Mouse (Mus musculus): ENCODE measurements around the gene Itgb2.

Itgb2 gene

GRCm38 (mm10) chr10:77516379-77516951, 13.6 kb upstream of the Itgb2 start:
- peak; percentile 44 for DNase-seq (ENCODE audit: low spot score)

- DNase-seq (ENCODE audit: low spot score) = peak; percentile 87
Measured at GRCm38 (mm10) chr10:77517066-77517620, 12.9 kb upstream of the Itgb2 start.

DNA sequence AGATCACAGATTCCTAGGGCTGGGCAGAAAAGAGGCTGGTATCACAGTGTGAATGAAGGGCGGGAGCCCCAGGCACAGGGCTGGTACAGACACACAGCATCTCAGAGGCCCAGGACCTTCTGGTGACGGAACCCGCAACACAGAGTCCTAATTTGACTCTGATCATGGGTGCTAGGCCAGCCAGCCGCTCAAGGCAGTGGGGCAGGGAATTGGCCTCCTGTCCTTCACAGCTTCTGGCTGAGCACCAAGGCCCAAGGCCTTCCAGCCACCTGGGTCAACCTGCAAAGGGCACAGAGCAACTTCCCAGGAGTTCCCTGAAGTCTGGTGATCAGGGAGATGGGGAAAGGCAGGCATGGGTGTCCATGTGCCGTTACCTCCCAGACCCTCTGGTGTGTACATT, 12.3 kb upstream of the Itgb2 start:
- DNase-seq (ENCODE audit: low spot score) = no peak

DNA sequence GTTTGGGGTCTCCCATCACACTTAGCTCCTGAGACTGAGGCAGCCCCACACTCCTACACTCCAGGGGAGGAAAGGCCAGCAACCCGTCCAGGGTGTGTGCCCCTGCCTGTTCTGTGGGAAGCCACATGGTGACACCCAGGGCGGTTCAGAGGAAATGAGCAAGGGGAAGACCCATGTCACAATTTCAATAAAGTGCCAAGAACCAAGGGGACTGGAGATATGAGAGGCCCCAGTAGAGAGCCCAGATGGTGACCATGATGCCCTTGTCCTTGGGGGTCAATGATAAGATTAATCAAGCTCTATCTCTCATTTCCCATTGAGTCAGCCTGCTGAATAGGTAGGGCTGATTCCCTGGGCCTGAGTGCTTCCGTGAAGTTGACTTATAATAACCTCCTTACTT, 10.9 kb upstream of the Itgb2 start:
- DNase-seq (ENCODE audit: low spot score) = no peak

DNA sequence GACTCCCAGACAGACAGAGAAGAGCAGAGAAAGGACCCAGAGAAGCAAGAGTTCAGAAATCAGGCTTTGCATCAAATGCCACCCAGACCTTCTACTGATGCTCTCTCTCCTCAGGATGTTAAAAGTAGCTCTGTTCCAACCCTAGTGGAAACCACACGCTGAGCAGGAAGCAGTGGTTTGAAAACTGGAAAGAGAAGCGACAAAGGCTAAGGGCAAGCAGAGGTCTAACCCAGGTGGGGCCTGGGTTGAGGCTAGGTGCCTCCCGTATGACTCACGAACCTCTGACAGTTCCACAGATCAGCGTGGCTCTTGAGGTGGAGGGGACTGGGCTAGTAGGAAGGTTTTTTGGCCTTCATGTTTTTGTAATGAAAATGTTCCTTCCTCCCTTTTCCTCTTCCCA, 9.6 kb upstream of the Itgb2 start:
- DNase-seq (ENCODE audit: low spot score) = no peak

GRCm38 (mm10) chr10:77522021-77522731, 7.9 kb upstream of the Itgb2 start:
- DNase-seq (ENCODE audit: low spot score) = no peak

GRCm38 (mm10) chr10:77522746-77523145, 7.3 kb upstream of the Itgb2 start:
- DNase-seq (ENCODE audit: low spot score) = no peak

- no peak for DNase-seq (ENCODE audit: low spot score)
Measured at GRCm38 (mm10) chr10:77523321-77523720, 6.7 kb upstream of the Itgb2 start.

GRCm38 (mm10) chr10:77526488-77526887, 3.6 kb upstream of the Itgb2 start:
- DNase-seq (ENCODE audit: low spot score) = no peak

- no peak for DNase-seq (ENCODE audit: low spot score)
Measured at GRCm38 (mm10) chr10:77528634-77529033, 1.4 kb upstream of the Itgb2 start.

- no peak for DNase-seq (ENCODE audit: low spot score)
Measured at GRCm38 (mm10) chr10:77531026-77532019, 1.3 kb downstream of the Itgb2 start.

- no peak for DNase-seq (ENCODE audit: low spot score)
Measured at GRCm38 (mm10) chr10:77532020-77532413, 2.0 kb downstream of the Itgb2 start.

- DNase-seq (ENCODE audit: low spot score) = no peak
Measured at GRCm38 (mm10) chr10:77536727-77537126, 6.7 kb downstream of the Itgb2 start.

GRCm38 (mm10) chr10:77537215-77538209, 7.5 kb downstream of the Itgb2 start:
- no peak for DNase-seq (ENCODE audit: low spot score)

DNA sequence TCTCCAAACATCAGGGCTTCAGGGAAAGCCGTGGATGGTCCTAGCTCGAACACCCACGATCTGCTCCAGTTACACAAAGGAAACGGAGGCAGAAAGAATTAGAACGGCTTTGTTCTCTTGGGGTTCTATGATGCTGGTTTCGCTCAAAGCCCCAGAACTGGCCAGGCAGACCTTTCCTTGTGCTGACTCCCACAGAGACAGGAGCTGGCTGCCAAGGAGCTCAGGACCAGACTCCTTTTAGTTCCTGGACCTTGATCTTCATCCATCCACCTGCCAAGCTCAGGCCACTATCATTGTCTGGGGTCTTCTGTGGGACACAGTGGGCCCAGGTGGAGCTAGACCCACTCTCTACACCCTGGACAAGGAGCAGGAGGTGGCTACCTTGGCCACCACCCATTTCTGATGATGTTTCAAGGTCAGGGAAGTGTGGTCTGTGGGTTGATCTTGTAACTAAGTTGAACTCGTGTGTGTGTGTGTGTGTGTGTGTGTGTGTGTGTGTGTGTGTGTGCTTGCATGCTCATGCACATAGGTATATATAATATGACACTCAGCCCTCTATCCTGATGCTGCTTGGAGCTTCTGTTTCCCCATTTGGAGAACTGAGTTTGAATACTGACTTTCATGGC, 9.4 kb downstream of the Itgb2 start:
- no peak for DNase-seq (ENCODE audit: low spot score)

- no peak for DNase-seq (ENCODE audit: low spot score)
Measured at GRCm38 (mm10) chr10:77540576-77541102, 10.6 kb downstream of the Itgb2 start.

GRCm38 (mm10) chr10:77541864-77542666, 12.0 kb downstream of the Itgb2 start:
- DNase-seq (ENCODE audit: low spot score) = no peak

- DNase-seq (ENCODE audit: low spot score) = peak; percentile 53
Measured at GRCm38 (mm10) chr10:77543226-77543625, 13.2 kb downstream of the Itgb2 start.

- DNase-seq (ENCODE audit: low spot score) = peak; percentile 27
Measured at GRCm38 (mm10) chr10:77544916-77545315, 14.9 kb downstream of the Itgb2 start.

DNA sequence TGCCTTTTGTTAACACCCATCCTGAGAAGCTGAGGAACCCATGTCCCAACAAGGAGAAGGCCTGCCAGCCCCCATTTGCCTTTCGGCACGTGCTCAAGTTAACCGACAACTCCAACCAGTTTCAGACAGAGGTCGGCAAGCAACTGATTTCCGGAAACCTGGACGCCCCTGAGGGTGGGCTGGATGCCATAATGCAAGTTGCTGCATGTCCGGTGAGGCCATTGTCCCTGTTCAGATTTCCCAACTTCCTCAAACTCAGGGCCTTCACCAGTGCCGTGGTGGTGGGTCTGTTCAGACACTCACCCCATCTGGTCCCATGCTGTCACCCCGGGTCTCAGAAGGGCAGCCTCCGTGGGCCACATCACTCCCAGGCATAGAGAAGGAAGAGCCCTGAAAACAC, 18.5 kb downstream of the Itgb2 start:
- no peak for DNase-seq (ENCODE audit: low spot score)

Data from MN1 (cell line).